Comparison of ENCODE assay signal across 8 mouse cellular contexts in the genomic region with DNA sequence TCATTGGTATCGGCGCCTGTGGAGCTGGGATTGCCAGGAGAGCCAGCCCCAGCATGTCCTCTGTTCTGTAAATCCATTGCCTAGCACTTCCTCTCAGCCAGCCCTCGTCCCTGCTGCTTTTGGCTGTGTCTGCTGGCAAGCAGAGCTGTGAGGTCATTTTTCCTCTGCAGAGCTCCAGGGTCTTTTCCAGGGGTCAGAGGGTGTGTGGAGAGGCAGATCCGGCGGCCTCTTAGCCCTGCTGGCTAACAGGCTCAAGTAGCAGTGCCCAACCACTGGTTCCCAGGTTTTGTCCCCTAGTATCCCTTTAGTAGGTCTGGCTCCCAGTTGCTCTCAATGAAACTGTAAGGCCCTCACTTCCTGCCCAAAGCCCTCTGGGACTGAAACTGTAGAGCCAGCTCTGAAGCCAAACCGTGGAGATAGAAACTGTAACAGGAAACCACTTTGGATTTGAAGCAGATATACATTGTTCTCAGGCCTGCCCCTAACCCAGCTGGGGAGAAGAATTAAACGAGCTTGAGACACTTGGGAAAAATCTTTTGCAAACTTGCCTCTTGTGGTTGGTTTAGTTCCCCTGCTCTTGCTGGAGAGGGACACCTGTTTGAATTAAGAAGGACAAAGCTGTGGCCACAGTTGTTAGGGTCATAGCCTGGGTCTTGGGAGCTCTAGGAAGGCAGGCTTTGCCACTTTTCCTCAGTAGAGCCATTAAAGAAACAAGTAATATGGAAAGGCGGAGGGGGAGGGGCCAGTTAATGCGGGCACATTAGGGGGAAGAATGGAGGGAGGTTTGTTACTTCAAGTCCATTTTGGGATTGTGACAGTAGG.
DNase-seq lines count a peak whose midpoint lies in the region; ATAC-seq lines count a peak whose summit lies in the region.

No protein-coding gene starts in this region.

- DNase-seq in adrenal gland, postnatal 25 days: peak; percentile 7
- no peak for DNase-seq in adrenal gland, postnatal 14 days
- DNase-seq in embryo, embryonic 9.5 days (ENCODE audit: extremely low spot score): peak; percentile 61
- DNase-seq in heart, embryonic 10.5 days (ENCODE audit: low spot score): peak; percentile 77
- DNase-seq in lung, postnatal 14 days: peak; percentile 64
- DNase-seq in thymus, postnatal 4 days: no peak
- DNase-seq in left cerebral cortex, postnatal 25 days (ENCODE audit: low spot score in 2 of 2): no peak

- H3K27me3 ChIP-seq in heart, embryonic 10.5 days (ENCODE audit: insufficient read depth, poor library complexity, severe bottlenecking): no peaks in the 10 kb centered on the region; the same call in 1 of the 2 replicates
- no peaks in the 10 kb centered on the region for H3K27me3 ChIP-seq in kidney, embryonic 14.5 days (ENCODE audit: control insufficient read depth, insufficient read depth, low read length)

- H3K4me1 ChIP-seq in heart, embryonic 10.5 days: peaks cover 32% of the 10 kb centered on the region
- peaks cover 24% of the 10 kb centered on the region for H3K4me1 ChIP-seq in kidney, embryonic 14.5 days (ENCODE audit: control insufficient read depth, insufficient read depth, low read length)

- no peak overlapping the region for H3K4me2 ChIP-seq in kidney, embryonic 14.5 days (replicated peaks; ENCODE audit: low read depth, low read length)

- H3K9me3 ChIP-seq in heart, embryonic 10.5 days: no peaks in the 10 kb centered on the region
- no peaks in the 10 kb centered on the region for H3K9me3 ChIP-seq in kidney, embryonic 14.5 days (ENCODE audit: control insufficient read depth, low read length)

- intact Hi-C loops in left cerebral cortex, postnatal 25 days (cut with DNase I): no loop called here

- WGBS in heart, embryonic 10.5 days: 32% methylated on average over 9 of the region's 9 CpGs
- WGBS in kidney, embryonic 14.5 days: 15% methylated on average over 9 of the region's 9 CpGs

- H3K9ac ChIP-seq in kidney, embryonic 14.5 days (ENCODE audit: low read depth, low read length): 0 out of 2 replicates have a peak overlapping the region, but pooled peaks have one; percentile 2

- peak overlapping the region; percentile 77 for H3K27ac ChIP-seq in heart, embryonic 10.5 days
- peak overlapping the region; percentile 70 for H3K27ac ChIP-seq in kidney, embryonic 14.5 days (ENCODE audit: low read depth, low read length)

- no peak overlapping the region for H3K4me3 ChIP-seq in heart, embryonic 10.5 days
- no peak overlapping the region for H3K4me3 ChIP-seq in kidney, embryonic 14.5 days (ENCODE audit: low read length)

- peak; percentile 75 for ATAC-seq in kidney, embryonic 14.5 days (ENCODE audit: low FRiP score, low TSS enrichment)

- H3K36me3 ChIP-seq in heart, embryonic 10.5 days: no peaks in the 10 kb centered on the region
- no peaks in the 10 kb centered on the region for H3K36me3 ChIP-seq in kidney, embryonic 14.5 days (ENCODE audit: control insufficient read depth, insufficient read depth, low read length)

Comparison
In these comparisons a context has a peak if more than half of its experiments do, and no peak if none do; other contexts are left out.
1. DNase-seq: peak in adrenal gland, postnatal 25 days (single experiment), embryo, embryonic 9.5 days (single experiment), heart, embryonic 10.5 days (single experiment) and lung, postnatal 14 days (single experiment); none in adrenal gland, postnatal 14 days (single experiment), thymus, postnatal 4 days (single experiment) and left cerebral cortex, postnatal 25 days (0 of 2).